Mouse (Mus musculus) liver (tissue): ENCODE measurements around the gene Apol8.
A peak's percentile ranks its signal among the peaks of the same experiment; 100 is the strongest.

Experiments
- DNase-seq: peaks from one replicate; pipeline ENCODE4 v3.0.0-alpha.2; 2020; ENCODE audit warnings: mixed read lengths

Apol8 gene

GRCm38 (mm10) chr15:77784039-77784824, 27.4 kb upstream of the Apol8 start:
- no peak for DNase-seq

GRCm38 (mm10) chr15:77782449-77783014, 25.7 kb upstream of the Apol8 start:
- peak; percentile 37 for DNase-seq

GRCm38 (mm10) chr15:77775186-77775963, 18.6 kb upstream of the Apol8 start:
- DNase-seq = peak; percentile 86

- DNase-seq = no peak
These were observed 17.5 kb upstream of the Apol8 start for GRCm38 (mm10) chr15:77774303-77774702.

GRCm38 (mm10) chr15:77773099-77773915, 16.5 kb upstream of the Apol8 start:
- peak; percentile 87 for DNase-seq

- no peak for DNase-seq
These were observed 14.1 kb upstream of the Apol8 start for GRCm38 (mm10) chr15:77770942-77771341.

- no peak for DNase-seq
These were observed 13.5 kb upstream of the Apol8 start for GRCm38 (mm10) chr15:77770341-77770740.

- DNase-seq = no peak
These were observed 10.2 kb upstream of the Apol8 start for GRCm38 (mm10) chr15:77766981-77767380.

GRCm38 (mm10) chr15:77765484-77766093, 8.8 kb upstream of the Apol8 start:
- no peak for DNase-seq

GRCm38 (mm10) chr15:77764391-77765006, 7.7 kb upstream of the Apol8 start:
- no peak for DNase-seq

- DNase-seq = no peak
These were observed 6.9 kb upstream of the Apol8 start for GRCm38 (mm10) chr15:77763702-77764101.

- DNase-seq = no peak
These were observed 6.2 kb upstream of the Apol8 start for GRCm38 (mm10) chr15:77763050-77763449.

GRCm38 (mm10) chr15:77761561-77762380, 5.0 kb upstream of the Apol8 start:
- peak; percentile 56 for DNase-seq

GRCm38 (mm10) chr15:77761083-77761482, 4.3 kb upstream of the Apol8 start:
- no peak for DNase-seq

GRCm38 (mm10) chr15:77760037-77760436, 3.2 kb upstream of the Apol8 start:
- DNase-seq = no peak

GRCm38 (mm10) chr15:77757586-77758226, 903 bp upstream of the Apol8 start:
- no peak for DNase-seq

GRCm38 (mm10) chr15:77756081-77756480, 722 bp downstream of the Apol8 start:
- peak; percentile 54 for DNase-seq

- DNase-seq = peak; percentile 91
These were observed 1.7 kb downstream of the Apol8 start for GRCm38 (mm10) chr15:77755132-77755531.

- DNase-seq = no peak
These were observed 4.4 kb downstream of the Apol8 start for GRCm38 (mm10) chr15:77752443-77752842.

- peak; percentile 56 for DNase-seq
These were observed 6.3 kb downstream of the Apol8 start for GRCm38 (mm10) chr15:77750461-77750860.
